Mouse (Mus musculus): ENCODE results near the gene Pard3b.
A peak's percentile ranks its signal among the peaks of the same experiment; 100 is the strongest.

The Pard3b gene

GRCm38 (mm10) chr1:61933574-61933973, 294.9 kb downstream of the Pard3b start:
- no peak for DNase-seq

DNA sequence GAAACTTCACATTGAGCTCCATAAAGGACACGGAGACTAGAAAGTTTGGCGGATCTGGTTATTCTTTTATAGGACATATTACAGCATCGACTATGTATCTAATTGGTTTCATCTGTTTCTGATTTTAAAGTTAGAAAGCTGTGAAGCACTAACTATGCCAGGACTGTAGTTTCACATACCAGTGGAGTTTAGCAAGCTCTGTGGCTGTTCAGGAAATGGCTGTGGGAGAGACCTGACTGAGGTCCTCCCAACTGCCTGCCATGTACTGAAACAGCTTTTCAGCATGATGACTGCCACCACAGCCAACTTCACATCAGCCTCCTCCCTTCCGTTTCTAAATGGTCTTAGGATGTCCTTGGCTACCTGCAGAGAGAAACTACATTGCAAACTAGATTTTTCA, 296.1 kb downstream of the Pard3b start:
- no peak for DNase-seq

DNA sequence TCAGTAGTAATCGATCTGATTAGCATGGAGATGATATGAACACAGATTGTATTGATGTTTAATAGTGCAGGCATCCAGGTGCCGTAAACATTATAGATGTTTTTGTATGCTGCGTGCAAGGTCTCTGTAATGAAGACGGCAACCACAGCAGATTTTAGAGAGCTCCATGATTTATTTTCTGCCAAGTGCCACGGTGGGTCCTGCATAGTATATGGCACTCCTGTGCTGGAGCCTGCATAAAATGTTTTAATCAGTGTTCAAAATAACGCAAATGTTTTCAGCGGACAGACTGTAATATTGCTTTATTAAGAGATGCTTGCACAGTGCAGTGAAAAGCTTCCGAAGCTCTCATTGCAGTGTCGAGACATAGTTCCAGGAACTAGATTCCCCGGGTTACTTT, 301.3 kb downstream of the Pard3b start:
- DNase-seq = no peak

- no peak for DNase-seq
Measured at GRCm38 (mm10) chr1:61961533-61961932, 322.9 kb downstream of the Pard3b start.

DNA sequence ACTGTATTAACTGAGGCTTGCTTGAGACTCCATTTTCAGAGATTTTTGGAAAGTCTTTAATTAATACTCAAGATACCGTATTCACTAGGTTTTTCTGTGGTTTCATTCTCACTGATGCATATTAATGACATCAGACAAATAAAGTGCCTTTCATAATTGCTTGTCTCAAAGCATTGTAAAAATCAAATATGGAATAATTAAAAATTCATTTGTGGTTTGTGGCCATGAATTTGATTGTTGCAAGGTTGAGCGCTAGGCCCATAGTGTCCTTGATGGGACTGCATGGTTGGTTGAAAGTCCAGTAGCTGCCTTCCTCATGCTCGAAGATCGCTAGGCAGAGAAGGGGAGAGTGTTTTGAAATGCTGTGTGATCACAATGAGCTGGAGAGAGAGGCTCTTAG, 323.9 kb downstream of the Pard3b start:
- no peak for DNase-seq

DNA sequence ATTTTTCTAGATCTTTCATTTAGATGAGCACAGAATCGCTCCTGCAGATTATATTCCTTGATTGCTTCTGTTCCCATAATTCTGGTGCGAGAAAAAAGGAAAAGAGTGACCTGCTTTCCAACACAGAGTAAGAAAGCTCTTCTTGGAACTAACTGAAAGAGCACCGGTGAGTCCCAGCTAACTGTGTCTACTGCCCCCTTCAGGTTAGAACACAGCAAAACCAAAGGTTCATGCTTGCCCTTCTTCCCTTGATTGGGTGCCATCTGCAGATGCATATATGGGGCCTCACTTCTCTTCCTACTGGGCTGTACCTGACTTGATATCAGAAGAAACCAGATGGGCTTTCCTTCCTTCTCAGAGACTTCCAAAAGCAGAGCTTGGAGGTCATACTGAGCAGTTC, 328.5 kb downstream of the Pard3b start:
- DNase-seq = peak; percentile 2

GRCm38 (mm10) chr1:61967807-61968206, 329.2 kb downstream of the Pard3b start:
- no peak for DNase-seq

DNA sequence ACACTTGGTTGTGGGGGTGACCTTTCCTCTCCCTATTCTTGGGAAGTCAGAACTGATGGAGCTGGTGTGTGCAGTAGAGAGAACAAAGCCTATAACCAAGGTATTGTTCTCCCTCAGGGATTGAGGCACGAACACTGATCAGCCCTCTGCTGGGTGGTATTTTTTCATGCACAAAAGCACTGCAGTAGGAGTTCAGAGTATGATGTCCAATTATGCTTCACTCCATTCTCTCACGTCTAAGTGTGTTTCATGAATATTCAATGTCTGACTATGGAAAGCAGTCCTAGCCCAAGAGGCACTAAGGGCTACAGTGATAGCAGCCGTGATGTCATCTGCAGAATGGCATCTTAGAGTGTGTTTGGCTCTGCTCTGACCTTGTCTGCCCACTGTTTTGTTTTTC, 359.1 kb downstream of the Pard3b start:
- no peak for DNase-seq

- no peak for DNase-seq
Measured at GRCm38 (mm10) chr1:62008811-62009210, 370.2 kb downstream of the Pard3b start.

GRCm38 (mm10) chr1:62011712-62012111, 373.1 kb downstream of the Pard3b start:
- DNase-seq = no peak

DNA sequence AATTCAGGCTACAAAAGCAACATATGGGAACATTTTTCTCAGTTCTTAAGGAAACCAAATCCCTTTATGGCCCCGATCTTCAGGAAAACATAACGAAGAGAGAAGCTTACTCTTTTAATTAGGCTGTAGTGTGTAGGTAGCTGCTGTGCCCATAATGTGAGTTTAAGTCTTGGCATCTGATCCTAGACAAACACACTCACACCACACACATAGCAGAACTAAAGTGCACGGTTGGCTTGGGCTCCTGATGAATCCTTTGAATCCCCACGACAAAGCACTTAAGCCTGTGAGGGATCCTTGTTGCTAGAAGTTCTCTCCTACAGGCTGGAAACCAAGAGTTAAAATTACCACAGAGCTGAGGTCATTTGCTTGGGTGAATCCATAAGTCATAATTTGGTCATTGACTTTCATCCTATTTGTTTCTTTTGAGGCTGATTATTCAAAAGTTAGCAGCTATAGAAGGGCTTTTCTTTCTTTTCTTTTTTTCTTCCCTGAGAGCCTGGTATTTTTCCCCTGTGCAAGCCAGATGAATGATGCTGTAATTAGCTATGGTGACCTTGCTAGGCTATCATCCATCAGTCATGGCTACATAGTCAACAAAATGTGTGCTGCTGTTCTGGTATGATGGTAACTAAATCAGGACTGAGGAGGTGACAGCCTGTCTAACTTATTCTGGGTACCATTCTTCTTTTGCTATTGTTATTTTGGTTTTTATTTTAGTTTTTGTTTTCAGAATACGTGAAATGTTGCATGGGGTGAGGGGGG, 378.1 kb downstream of the Pard3b start:
- no peak for DNase-seq

GRCm38 (mm10) chr1:62018276-62018675, 379.7 kb downstream of the Pard3b start:
- DNase-seq = no peak

DNA sequence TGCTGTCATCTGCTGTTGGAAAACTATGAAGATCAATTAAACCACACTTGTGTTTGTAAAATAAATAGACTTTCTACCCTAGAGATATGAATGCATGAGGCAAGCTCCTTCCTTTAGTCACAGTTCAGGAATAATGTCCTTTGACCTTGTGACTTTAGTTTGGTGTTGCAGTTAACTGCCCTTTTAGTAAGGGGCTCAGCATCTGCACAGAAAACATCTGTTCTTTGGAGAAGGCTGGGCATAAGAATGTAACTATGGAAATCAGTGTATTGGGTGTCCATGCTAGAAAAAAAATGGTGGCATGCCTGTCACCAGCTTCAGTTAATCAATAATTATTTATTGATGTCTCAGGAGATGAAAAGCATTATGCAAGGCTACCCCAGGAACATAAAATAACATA, 381.1 kb downstream of the Pard3b start:
- DNase-seq = no peak

GRCm38 (mm10) chr1:62041718-62042117, 403.1 kb downstream of the Pard3b start:
- no peak for DNase-seq

GRCm38 (mm10) chr1:62048592-62048991, 410.0 kb downstream of the Pard3b start:
- no peak for DNase-seq

DNA sequence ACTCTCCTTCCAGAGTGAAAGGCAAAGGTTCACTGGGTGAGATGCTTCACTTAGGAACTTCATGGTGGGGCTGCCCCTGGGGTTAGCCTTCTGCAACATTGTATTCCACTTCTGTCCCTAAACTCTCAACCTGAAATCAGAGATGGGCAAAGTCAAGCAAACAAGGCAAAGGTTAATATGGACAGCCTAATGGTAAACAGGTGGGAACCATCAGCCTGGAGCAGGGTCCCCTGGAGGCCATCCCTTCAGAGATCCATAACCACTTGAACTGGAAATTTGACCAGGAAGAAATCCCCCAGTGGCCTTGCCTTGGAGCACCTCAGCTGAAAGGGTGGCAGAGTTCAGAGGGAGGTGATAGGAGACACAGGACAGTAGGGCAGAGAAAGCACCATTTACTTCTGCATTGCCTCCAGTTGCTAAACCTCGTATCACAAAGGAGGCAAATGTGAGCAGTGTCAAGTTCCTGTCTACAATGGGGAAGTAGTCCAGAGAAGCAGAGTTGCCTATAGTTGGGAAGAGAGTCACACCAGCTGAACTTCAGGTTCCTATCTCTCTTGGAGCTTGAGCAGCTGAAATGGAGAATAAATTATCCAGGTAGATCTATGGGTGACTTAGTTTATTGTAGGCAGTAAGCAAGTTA, 412.7 kb downstream of the Pard3b start:
- no peak for DNase-seq

DNA sequence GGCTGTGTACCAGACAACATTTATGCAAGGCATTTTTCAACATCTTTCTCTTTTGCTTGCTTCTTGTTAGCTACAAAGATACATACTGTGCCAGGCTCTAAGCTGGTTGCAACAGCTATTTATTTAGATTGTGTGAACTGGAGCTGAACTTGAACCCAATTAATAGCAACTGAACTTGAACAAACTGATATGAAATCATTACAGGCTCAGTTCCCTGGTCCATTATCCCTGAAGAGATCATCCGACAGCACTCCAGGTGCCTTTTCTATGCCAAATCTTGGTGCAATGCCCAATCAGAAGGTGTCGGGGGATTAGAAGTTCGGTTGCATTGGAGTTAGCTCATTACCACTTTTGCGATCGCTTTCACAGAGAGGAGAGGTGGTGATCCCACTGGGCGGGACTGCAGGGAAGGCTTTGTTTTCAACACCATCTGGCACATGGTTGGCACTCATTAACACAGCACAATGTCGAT, 414.6 kb downstream of the Pard3b start:
- no peak for DNase-seq

- no peak for DNase-seq
Measured at GRCm38 (mm10) chr1:62055280-62055679, 416.7 kb downstream of the Pard3b start.

- no peak for DNase-seq
Measured at GRCm38 (mm10) chr1:62070617-62071016, 432.0 kb downstream of the Pard3b start.

DNA sequence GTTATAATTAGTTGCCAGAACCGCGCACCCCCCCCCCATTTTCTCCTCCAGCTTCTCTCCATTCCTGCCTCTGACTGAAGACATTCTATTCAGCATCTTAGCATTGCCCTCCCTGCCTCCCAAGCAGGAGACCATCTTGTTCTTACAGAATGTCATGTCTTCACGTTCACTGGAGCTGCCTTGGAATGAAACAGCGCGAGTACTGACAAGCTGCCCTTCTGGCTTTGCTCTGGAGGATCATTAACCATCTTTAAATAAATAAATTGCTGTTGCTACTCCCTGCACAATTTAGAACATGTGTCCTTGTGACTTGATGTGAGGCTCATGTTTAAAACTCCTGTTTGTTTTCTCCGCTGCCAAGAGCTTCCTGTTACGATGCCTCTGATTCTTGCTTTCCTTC, 432.5 kb downstream of the Pard3b start:
- DNase-seq = no peak

DNA sequence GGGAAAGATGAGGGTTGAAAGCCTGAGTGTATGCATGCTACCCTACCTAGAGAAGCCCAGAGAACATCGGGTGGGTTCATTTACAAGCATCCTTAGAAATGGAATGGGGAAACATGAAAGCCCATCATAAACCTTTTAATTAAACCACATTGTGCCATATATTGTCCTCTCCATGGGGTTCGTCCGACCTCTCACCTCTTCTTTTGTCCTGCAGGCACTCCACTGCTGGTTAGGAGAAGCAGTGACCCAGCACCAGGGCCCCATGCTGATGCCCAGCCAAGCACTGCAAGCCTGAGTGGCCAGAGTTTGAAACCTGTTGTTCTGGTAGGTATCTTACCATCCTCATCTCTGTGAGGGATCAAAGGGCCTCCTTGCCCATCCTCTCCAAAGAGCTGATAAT, 437.5 kb downstream of the Pard3b start:
- DNase-seq = no peak

GRCm38 (mm10) chr1:62081129-62081528, 442.5 kb downstream of the Pard3b start:
- DNase-seq = no peak

DNA sequence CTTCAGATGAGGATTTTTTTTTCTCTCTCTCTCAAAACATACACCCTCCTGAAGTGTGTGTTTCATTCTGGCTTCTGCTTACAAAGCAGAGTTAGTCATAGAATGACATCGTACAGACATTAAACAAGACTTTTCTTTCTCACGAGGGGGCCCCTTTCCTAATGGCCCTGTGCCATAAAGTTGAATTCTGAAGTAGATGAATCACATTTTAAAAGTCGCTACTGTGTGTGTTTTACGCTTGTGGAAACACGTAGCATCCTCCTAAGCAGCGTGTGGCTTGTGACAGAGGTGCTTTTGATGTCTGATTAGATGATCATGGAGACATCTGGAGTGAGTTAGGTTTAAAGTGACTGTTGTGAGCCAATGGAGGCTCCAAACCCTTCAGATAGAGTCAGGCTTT, 447.4 kb downstream of the Pard3b start:
- no peak for DNase-seq

DNA sequence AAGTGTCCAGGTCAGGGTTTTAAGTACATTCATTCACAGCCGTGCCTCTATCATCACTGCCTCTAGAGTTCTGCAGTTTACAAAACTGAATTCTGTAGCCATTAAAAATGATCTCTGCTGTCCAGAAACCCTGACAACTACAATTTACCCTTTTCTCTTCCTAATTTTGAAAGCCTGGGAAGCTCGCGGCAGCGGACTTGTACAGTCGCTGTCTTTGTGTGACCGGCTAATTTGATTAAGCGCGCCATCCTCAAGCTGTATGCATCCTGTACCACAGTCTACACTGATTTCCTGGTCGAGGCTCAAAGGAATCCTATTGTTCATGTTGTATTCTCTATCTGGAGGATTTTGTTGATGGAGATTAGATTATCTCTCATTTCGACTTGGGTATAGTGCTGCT, 448.8 kb downstream of the Pard3b start:
- no peak for DNase-seq

GRCm38 (mm10) chr1:62094885-62095284, 456.3 kb downstream of the Pard3b start:
- no peak for DNase-seq
